Mouse (Mus musculus) spleen, postnatal 36 days (tissue): Measurements from ENCODE around the gene Trp53i13.

Experiments used
- DNase-seq, 2 experiments: peaks; one replicate each; pipeline ENCODE4 v3.0.0; 2022; ENCODE audit warnings: low spot score in 2 of 2, mixed read lengths in 1 of 2

Trp53i13 gene

DNA sequence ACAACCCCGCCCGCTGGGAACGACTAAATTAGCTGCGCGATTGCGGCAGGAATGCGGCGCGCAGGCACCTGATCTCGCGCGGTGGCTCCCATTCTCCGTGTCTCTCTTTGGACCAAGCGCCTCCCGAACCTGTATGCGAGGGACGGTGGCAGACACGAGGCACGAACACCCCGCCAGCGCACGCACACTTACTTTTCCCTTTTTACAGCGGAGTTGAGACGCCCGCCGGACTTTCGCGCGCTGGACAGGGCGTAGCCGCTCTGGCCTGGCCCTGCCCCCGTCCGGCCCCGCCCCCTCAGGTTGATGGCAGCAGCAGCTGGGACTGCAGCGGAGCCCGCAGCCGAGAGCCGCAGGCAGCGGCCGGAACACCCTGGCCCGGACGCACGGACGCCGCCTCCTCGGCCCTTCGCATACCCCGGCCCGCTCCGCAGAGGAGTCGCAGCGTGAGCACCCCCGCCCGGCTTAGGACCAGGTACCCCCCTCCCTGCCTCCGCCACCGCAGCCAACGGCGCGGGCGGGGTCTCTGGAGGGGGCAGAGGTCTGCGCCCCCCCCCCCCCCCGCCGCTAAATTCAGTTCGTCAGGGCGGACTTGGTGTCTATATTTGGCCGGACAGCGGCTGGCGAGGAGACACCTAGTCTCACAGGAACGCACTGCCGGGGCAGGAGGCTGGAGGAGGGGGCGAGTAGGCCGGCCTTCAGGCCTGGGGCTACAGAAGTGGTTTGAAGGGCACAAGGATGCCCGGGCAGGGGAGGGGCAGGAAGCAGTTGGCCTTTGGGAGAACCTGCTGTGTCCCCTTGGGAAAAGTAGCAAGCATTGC lies 53.3 kb downstream of the Trp53i13 start, which contains the start of gene Coro6:
Coro6 (plus strand) TSS at position 129 of the 818 bp plus-strand sequence.
- DNase-seq, result peak; percentile 49 to 50

DNA sequence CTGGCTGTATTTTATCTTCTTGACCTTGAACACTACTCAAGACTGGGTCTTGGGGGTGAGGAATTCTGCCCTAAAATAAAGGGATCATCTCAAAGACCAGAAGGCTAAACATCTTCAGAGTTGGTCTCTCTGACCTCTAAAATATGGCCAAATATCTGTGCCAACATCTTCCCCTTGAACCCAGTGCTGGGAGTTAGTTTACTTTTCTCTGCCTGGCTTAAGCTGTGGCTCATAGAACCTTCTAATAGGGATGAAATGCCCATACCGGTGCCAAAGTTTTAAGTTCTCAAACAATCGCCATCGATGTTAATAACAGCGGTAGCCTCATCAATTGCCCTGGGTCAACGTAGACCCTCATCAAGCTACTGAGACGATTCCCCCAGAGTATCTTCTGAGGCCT lies 53.9 kb downstream of the Trp53i13 start:
- no peak for DNase-seq
